Comparison of ENCODE assay signal across 15 mouse cellular contexts in genomic region chr12:68827549-68828249, GRCm38 (mm10).
"Had no signal": no experiment of that assay in that cellular context is flagged by ENCODE, and none has a peak within 500 bp of the region (broad histone marks: within the 10 kb centered on the region; RNA-seq: fewer than 3 reads in every experiment).

No protein-coding gene starts in this region.

- H3K9me3 ChIP-seq: kidney, embryonic 15.5 days; limb, embryonic 10.5 days; liver, embryonic 15.5 days; neural tube, embryonic 15.5 days had no signal

- H3K4me1 ChIP-seq: kidney, embryonic 15.5 days; limb, embryonic 10.5 days; liver, embryonic 15.5 days; neural tube, embryonic 15.5 days had no signal

- H3K4me3 ChIP-seq: kidney, embryonic 15.5 days; left cerebral cortex, adult 2 months; limb, embryonic 10.5 days; liver, embryonic 15.5 days; myocyte; neural tube, embryonic 15.5 days had no signal

- H3K36me3 ChIP-seq: kidney, embryonic 15.5 days; limb, embryonic 10.5 days; liver, embryonic 15.5 days; neural tube, embryonic 15.5 days had no signal

- DNase-seq: kidney, adult 2 months; kidney, postnatal 14 days; lung, adult 2 months; lung, postnatal 36 days; right cerebral cortex, postnatal 14 days; thymus, postnatal 4 days had no signal

- H3K27ac ChIP-seq: kidney, embryonic 15.5 days; left cerebral cortex, adult 2 months; limb, embryonic 10.5 days; liver, embryonic 15.5 days; neural tube, embryonic 15.5 days had no signal

- H3K4me2 ChIP-seq: kidney, embryonic 15.5 days; liver, embryonic 11.5 days; liver, embryonic 15.5 days; neural tube, embryonic 15.5 days had no signal

- H3K9ac ChIP-seq: kidney, embryonic 15.5 days; liver, embryonic 15.5 days; neural tube, embryonic 15.5 days had no signal

- ATAC-seq: intestine, embryonic 16.5 days; lung, postnatal 0 days had no signal

- H3K27me3 ChIP-seq: kidney, embryonic 15.5 days; liver, embryonic 15.5 days; neural tube, embryonic 15.5 days had no signal
